Mouse (Mus musculus): ENCODE measurements around the gene Utp3. TPM values are rescaled to one million over a fixed set of nuclear protein-coding genes. Genes with fewer than 3 reads are reported as not detected.

The Utp3 gene
- 36.4 and 44.0 TPM in 2 replicates for polyA plus RNA-seq (2015; fragmentation: Nextera tagmentation; extraction: Ambion mirVana)

DNA sequence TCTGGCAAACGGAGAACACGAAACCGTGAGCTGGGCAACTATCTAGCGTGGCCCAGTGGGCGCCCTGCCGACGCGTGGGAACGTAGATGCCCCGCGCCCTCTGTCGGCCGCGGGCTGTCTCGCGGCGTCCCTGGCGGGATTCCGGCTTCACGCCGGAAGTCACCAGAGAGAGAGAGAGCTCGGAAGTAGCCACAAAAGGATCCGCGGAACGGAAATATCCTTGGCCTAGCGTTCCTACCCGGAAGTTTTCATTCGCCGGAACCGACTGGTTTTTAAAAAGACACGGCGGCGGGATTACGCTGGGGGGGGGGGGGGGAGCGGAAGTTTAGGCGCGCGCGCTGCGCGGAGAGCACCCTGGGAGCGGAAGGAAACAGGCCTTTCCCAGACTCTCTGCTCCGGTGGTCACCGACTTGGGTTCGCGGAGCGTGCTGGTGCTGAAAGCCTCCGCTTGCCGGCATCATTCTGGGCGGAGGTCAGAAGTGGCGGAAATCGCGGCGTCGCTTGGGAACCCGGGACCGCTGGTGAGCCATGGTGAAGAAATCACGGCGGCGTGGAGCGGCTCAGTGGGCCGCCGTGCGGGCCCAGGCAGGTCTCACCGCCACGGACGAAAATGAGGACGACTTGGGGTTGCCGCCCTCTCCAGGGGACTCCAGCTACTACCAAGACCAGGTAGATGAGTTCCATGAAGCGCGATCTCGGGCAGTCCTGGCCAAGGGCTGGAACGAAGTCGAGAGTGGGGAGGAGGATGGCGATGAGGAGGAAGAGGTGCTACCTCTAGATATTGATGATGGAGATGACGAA is at the start of gene Utp3:
TSS of gene Utp3 (plus strand) at position 377 of the 801 bp plus-strand sequence.
- peaks cover 9% of the 10 kb centered on the region for H3K4me1 ChIP-seq (ENCODE audit: insufficient read depth, low read depth, low read length)
- ATAC-seq (peak; percentile 96), DNase-seq (ENCODE audit: low spot score) (peak; percentile 97)
- no peaks in the 10 kb centered on the region for H3K27me3 ChIP-seq (replicated peaks; ENCODE audit: insufficient read depth, low read length)
- WGBS: under 1% methylated on average over 68 of the region's 76 CpGs
- peak within 1 kb of the TSS; percentile 81 for H3K4me3 ChIP-seq (ENCODE audit: low read depth, low read length)
- H3K9me3 ChIP-seq (ENCODE audit: low read length): no peaks in the 10 kb centered on the region
- no peaks in the 10 kb centered on the region for H3K36me3 ChIP-seq (ENCODE audit: insufficient read depth, low read length)
- H3K9ac ChIP-seq (replicated peaks; ENCODE audit: low read depth): peak within 1 kb of the TSS; percentile 92
- H3K4me2 ChIP-seq (replicated peaks; ENCODE audit: low read depth, low read length): peak within 1 kb of the TSS; percentile 81
- peak within 1 kb of the TSS; percentile 90 for H3K27ac ChIP-seq (ENCODE audit: low read length)
- TF ChIP-seq CTCF (IDR thresholded peaks at IDR 0.05): peak; percentile 92
- TF ChIP-seq EP300 (IDR thresholded peaks at IDR 0.05): peak; percentile 78

DNA sequence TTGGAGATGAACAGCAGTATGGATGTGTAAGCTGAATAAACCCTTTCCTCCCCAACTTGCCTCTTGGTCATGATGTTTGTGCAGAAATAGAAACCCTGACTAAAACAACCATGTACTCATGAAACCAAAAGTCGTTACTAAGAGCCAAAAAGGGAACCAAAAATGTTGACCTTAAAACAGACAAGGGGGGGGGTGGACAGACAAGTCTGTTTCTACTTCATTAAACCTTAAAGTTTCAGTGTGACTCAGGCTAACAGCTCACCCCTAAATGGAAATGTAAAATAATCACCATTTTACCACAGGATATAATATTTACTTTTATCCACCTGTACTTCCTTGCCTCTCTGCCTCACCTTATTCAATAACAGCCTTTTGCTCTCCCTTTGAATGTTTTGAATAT is 45.7 kb upstream of the Utp3 start:
- DNase-seq (ENCODE audit: low spot score): no peak
- no peaks in the 10 kb centered on the region for H3K27me3 ChIP-seq (replicated peaks; ENCODE audit: insufficient read depth, low read length)
- H3K9ac ChIP-seq (replicated peaks; ENCODE audit: low read depth): no peak overlapping the region
- no peak overlapping the region for H3K4me3 ChIP-seq (ENCODE audit: low read depth, low read length)
- no peak overlapping the region for H3K27ac ChIP-seq (ENCODE audit: low read length)
- no peak overlapping the region for H3K4me2 ChIP-seq (replicated peaks; ENCODE audit: low read depth, low read length)
- no peaks in the 10 kb centered on the region for H3K4me1 ChIP-seq (ENCODE audit: insufficient read depth, low read depth, low read length)
- WGBS: 33% methylated on average over 1 of the region's 1 CpGs
- no peaks in the 10 kb centered on the region for H3K9me3 ChIP-seq (ENCODE audit: low read length)
- ATAC-seq: no peak
- TF ChIP-seq CTCF (IDR thresholded peaks at IDR 0.05): no peak
- no peak for TF ChIP-seq EP300 (IDR thresholded peaks at IDR 0.05)
- no peaks in the 10 kb centered on the region for H3K36me3 ChIP-seq (ENCODE audit: insufficient read depth, low read length)

DNA sequence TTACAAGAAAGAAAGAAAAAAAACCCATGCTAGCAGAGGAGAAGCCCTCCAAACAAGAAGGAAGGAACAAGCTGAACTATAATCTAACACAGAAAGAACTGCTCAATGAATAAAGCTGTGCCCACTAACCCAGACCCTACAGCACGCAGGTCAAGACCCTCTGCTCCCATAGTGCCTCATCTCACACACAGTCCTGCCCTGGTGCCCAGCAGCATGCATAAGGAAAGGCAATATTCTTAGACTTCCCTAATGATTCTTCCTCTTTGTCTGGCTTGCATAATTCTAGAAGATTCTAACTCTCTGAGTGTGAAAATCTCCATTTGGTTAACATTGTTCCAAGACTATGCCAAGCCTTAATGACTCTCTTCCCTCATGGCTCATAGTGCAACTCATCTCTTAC is 45.3 kb upstream of the Utp3 start:
- Histone ChIP-seq H3K4me1 (ENCODE audit: insufficient read depth, low read depth, low read length) (no peaks in the 10 kb centered on the region), H3K4me3 (ENCODE audit: low read depth, low read length) (no peak overlapping the region), H3K4me2 (replicated peaks; ENCODE audit: low read depth, low read length) (no peak overlapping the region), H3K9ac (replicated peaks; ENCODE audit: low read depth) (no peak overlapping the region), H3K9me3 (ENCODE audit: low read length) (no peaks in the 10 kb centered on the region), H3K36me3 (ENCODE audit: insufficient read depth, low read length) (no peaks in the 10 kb centered on the region), H3K27me3 (replicated peaks; ENCODE audit: insufficient read depth, low read length) (no peaks in the 10 kb centered on the region), H3K27ac (ENCODE audit: low read length) (no peak overlapping the region)
- no peak for TF ChIP-seq CTCF (IDR thresholded peaks at IDR 0.05)
- no peak for TF ChIP-seq EP300 (IDR thresholded peaks at IDR 0.05)
- DNase-seq (ENCODE audit: low spot score) (no peak), ATAC-seq (no peak)
- 79% methylated on average over 1 of the region's 1 CpGs for WGBS

DNA sequence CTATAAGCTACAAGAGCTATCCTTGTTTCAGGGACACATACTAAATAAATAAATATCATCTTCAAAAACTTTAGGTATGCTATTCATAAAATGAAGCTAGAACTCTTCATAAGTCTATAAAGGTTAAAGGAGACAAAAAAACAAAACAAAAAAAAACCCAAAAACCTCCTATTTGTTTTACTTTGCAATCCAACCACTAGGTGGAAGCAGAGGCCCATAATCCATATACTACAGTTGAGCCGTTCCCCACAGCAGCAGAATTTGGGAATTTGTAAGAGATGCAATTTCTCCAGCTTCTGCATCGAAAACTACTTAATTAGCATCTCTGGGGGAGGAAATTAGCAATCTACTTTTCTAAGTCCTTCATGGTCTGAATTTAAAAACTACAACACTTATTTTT is 35.0 kb upstream of the Utp3 start:
- Histone ChIP-seq H3K4me2 (replicated peaks; ENCODE audit: low read depth, low read length) (no peak overlapping the region), H3K27ac (ENCODE audit: low read length) (no peak overlapping the region), H3K4me1 (ENCODE audit: insufficient read depth, low read depth, low read length) (no peaks in the 10 kb centered on the region), H3K9me3 (ENCODE audit: low read length) (no peaks in the 10 kb centered on the region), H3K4me3 (ENCODE audit: low read depth, low read length) (no peak overlapping the region), H3K36me3 (ENCODE audit: insufficient read depth, low read length) (no peaks in the 10 kb centered on the region), H3K9ac (replicated peaks; ENCODE audit: low read depth) (no peak overlapping the region), H3K27me3 (replicated peaks; ENCODE audit: insufficient read depth, low read length) (no peaks in the 10 kb centered on the region)
- 5% methylated on average over 2 of the region's 2 CpGs for WGBS
- no peak for ATAC-seq
- no peak for TF ChIP-seq EP300 (IDR thresholded peaks at IDR 0.05)
- peak; percentile 77 for TF ChIP-seq CTCF (IDR thresholded peaks at IDR 0.05)
- DNase-seq (ENCODE audit: low spot score): peak; percentile 66

DNA sequence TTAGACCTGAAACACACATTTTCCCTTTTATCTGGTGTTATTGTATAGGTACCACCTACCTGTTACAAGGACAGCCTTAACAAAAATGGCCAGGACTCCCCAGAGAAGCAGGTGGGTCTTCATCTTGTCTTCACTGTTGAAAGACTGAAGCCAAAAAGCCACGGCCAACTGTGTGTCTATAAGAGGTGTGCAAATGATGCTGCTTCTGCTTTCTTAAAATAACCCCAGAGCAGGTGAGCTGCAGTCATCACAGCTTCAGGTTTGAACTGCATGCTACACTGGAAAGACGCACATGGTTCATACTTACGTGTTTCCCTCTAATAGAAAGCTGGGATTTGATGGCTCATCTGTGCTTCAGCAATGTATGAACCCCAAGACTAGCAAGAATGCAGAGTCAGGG is 26.6 kb upstream of the Utp3 start, which contains the start of gene Jchain:
TSS of gene Jchain (minus strand) at position 235 of the 400 bp plus-strand sequence.
- no peaks in the 10 kb centered on the region for H3K27me3 ChIP-seq (replicated peaks; ENCODE audit: insufficient read depth, low read length)
- no peak within 1 kb of the TSS for H3K27ac ChIP-seq (ENCODE audit: low read length)
- WGBS: 85% methylated on average over 3 of the region's 3 CpGs
- H3K9ac ChIP-seq (replicated peaks; ENCODE audit: low read depth): no peak within 1 kb of the TSS
- TF ChIP-seq EP300 (IDR thresholded peaks at IDR 0.05) (no peak), CTCF (IDR thresholded peaks at IDR 0.05) (no peak)
- H3K4me3 ChIP-seq (ENCODE audit: low read depth, low read length): no peak within 1 kb of the TSS
- H3K36me3 ChIP-seq (ENCODE audit: insufficient read depth, low read length): no peaks in the 10 kb centered on the region
- H3K4me1 ChIP-seq (ENCODE audit: insufficient read depth, low read depth, low read length): no peaks in the 10 kb centered on the region
- H3K9me3 ChIP-seq (ENCODE audit: low read length): no peaks in the 10 kb centered on the region
- no peak for ATAC-seq
- no peak for DNase-seq (ENCODE audit: low spot score)
- H3K4me2 ChIP-seq (replicated peaks; ENCODE audit: low read depth, low read length): no peak within 1 kb of the TSS

DNA sequence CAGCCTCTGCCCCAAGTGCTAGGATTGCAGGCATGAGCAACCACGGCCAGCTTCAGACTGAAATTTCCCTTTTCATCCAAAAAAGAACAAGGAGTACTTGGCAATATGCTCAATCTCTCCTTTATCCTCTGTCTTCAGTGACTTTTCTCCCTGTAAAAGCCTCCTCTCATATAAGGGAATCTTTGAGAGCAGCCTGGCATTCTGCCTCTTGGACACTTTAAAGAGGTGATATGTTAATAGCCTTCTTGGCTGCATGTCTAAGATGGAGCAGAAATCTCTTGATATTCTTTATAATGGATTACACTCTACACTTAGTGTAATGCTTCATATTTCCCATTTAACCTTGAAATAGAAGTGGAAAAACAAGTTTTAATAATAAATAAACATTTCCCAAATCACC is 23.4 kb upstream of the Utp3 start:
- H3K4me2 ChIP-seq (replicated peaks; ENCODE audit: low read depth, low read length): no peak overlapping the region
- no peak overlapping the region for H3K9ac ChIP-seq (replicated peaks; ENCODE audit: low read depth)
- no peaks in the 10 kb centered on the region for H3K27me3 ChIP-seq (replicated peaks; ENCODE audit: insufficient read depth, low read length)
- H3K36me3 ChIP-seq (ENCODE audit: insufficient read depth, low read length): no peaks in the 10 kb centered on the region
- no peak for DNase-seq (ENCODE audit: low spot score)
- H3K27ac ChIP-seq (ENCODE audit: low read length): no peak overlapping the region
- no peaks in the 10 kb centered on the region for H3K9me3 ChIP-seq (ENCODE audit: low read length)
- ATAC-seq: no peak
- H3K4me3 ChIP-seq (ENCODE audit: low read depth, low read length): no peak overlapping the region
- no peak for TF ChIP-seq EP300 (IDR thresholded peaks at IDR 0.05)
- TF ChIP-seq CTCF (IDR thresholded peaks at IDR 0.05): no peak
- WGBS: 44% methylated on average over 1 of the region's 1 CpGs
- no peaks in the 10 kb centered on the region for H3K4me1 ChIP-seq (ENCODE audit: insufficient read depth, low read depth, low read length)

Data from lung, postnatal 0 days (tissue).